In genomic region chr1:36077084-36077483, GRCm38 (mm10) we compare ENCODE assay signal across 16 mouse cellular contexts. TPM values are rescaled to one million over a fixed set of nuclear protein-coding genes. Genes with fewer than 3 reads are reported as not detected.
DNase-seq lines count a peak whose midpoint lies in the region; ATAC-seq and TF ChIP-seq lines count a peak whose summit lies in the region.
"Had no signal": no experiment of that assay in that cellular context is flagged by ENCODE, and none has a peak within 500 bp of the region (broad histone marks: within the 10 kb centered on the region; RNA-seq: fewer than 3 reads in every experiment).

No protein-coding gene starts in this region.

- TF ChIP-seq CTCF in midbrain, postnatal 0 days (IDR thresholded peaks at IDR 0.05) = no peak

- H3K4me2 ChIP-seq in forebrain, embryonic 11.5 days (ENCODE audit: low read depth, low read length, severe bottlenecking) = no peak overlapping the region
- no peak overlapping the region for H3K4me2 ChIP-seq in forebrain, embryonic 15.5 days (replicated peaks)
- H3K4me2 ChIP-seq in midbrain, postnatal 0 days (ENCODE audit: low read depth, low read length, poor library complexity, severe bottlenecking) = no peak overlapping the region
- peak overlapping the region; percentile 32 for H3K4me2 ChIP-seq in midbrain, embryonic 13.5 days (replicated peaks)
- H3K4me2 ChIP-seq: embryonic facial prominence, embryonic 12.5 days had no signal

- no peaks in the 10 kb centered on the region for H3K27me3 ChIP-seq in forebrain, embryonic 11.5 days (ENCODE audit: control insufficient read depth, insufficient read depth, low read length)
- no peaks in the 10 kb centered on the region for H3K27me3 ChIP-seq in forebrain, embryonic 15.5 days
- no peaks in the 10 kb centered on the region for H3K27me3 ChIP-seq in midbrain, embryonic 10.5 days (ENCODE audit: low read depth, poor library complexity, severe bottlenecking)
- H3K27me3 ChIP-seq in midbrain, postnatal 0 days (ENCODE audit: insufficient read depth, low read length) = no peaks in the 10 kb centered on the region
- H3K27me3 ChIP-seq in midbrain, embryonic 13.5 days = no peaks in the 10 kb centered on the region
- H3K27me3 ChIP-seq: embryonic facial prominence, embryonic 12.5 days had no signal

- WGBS in forebrain, embryonic 11.5 days = 64% methylated on average over 6 of the region's 6 CpGs
- WGBS in forebrain, embryonic 15.5 days = 36% methylated on average over 6 of the region's 6 CpGs
- 83% methylated on average over 6 of the region's 6 CpGs for WGBS in midbrain, embryonic 10.5 days
- WGBS in midbrain, postnatal 0 days = 18% methylated on average over 6 of the region's 6 CpGs
- 35% methylated on average over 6 of the region's 6 CpGs for WGBS in midbrain, embryonic 13.5 days

- H3K4me1 ChIP-seq in forebrain, embryonic 11.5 days (replicated peaks; ENCODE audit: control insufficient read depth, insufficient read depth, low read length) = peaks cover 3% of the 10 kb centered on the region; the same call in 1 of the 2 replicates
- peaks cover 29% of the 10 kb centered on the region for H3K4me1 ChIP-seq in forebrain, embryonic 15.5 days
- H3K4me1 ChIP-seq in midbrain, embryonic 10.5 days = peaks cover 63% of the 10 kb centered on the region
- H3K4me1 ChIP-seq in midbrain, postnatal 0 days (ENCODE audit: insufficient read depth, low read length) = peaks cover 13% of the 10 kb centered on the region
- H3K4me1 ChIP-seq in midbrain, embryonic 13.5 days (replicated peaks) = peaks cover 71% of the 10 kb centered on the region

- peak; percentile 25; the same call in 1 of the 2 replicates for ATAC-seq in forebrain, embryonic 11.5 days (replicated peaks; ENCODE audit: low FRiP score)
- ATAC-seq in forebrain, embryonic 15.5 days (replicated peaks) = no peak
- ATAC-seq in midbrain, postnatal 0 days (ENCODE audit: low FRiP score) = no peak
- ATAC-seq in midbrain, embryonic 13.5 days = peak; percentile 66
- ATAC-seq in megakaryocyte, adult 5-6 weeks (ENCODE audit: poor library complexity, severe bottlenecking) = no peak

- no peak overlapping the region for H3K27ac ChIP-seq in forebrain, embryonic 11.5 days (ENCODE audit: low read depth, low read length)
- no peak overlapping the region for H3K27ac ChIP-seq in forebrain, embryonic 15.5 days (replicated peaks)
- H3K27ac ChIP-seq in midbrain, embryonic 10.5 days (replicated peaks) = peak overlapping the region; percentile 63
- H3K27ac ChIP-seq in midbrain, postnatal 0 days (ENCODE audit: low read depth, low read length) = no peak overlapping the region
- peak overlapping the region; percentile 42; the same call in 1 of the 2 replicates for H3K27ac ChIP-seq in midbrain, embryonic 13.5 days
- H3K27ac ChIP-seq: embryonic facial prominence, embryonic 12.5 days; heart, embryonic 10.5 days; liver, embryonic 14.5 days had no signal

- intact Hi-C loops in left cerebral cortex, postnatal 4 days (cut with DNase I) = no loop called here

- no peak overlapping the region for H3K4me3 ChIP-seq in forebrain, embryonic 11.5 days (ENCODE audit: low read depth, low read length)
- H3K4me3 ChIP-seq in forebrain, embryonic 15.5 days = no peak overlapping the region
- no peak overlapping the region for H3K4me3 ChIP-seq in midbrain, embryonic 10.5 days
- H3K4me3 ChIP-seq in midbrain, postnatal 0 days (ENCODE audit: low read depth, low read length) = no peak overlapping the region
- H3K4me3 ChIP-seq in midbrain, embryonic 13.5 days (replicated peaks) = no peak overlapping the region
- H3K4me3 ChIP-seq: embryonic facial prominence, embryonic 12.5 days; heart, embryonic 10.5 days had no signal

- no peak overlapping the region for H3K9ac ChIP-seq in forebrain, embryonic 11.5 days (ENCODE audit: low read length)
- H3K9ac ChIP-seq in forebrain, embryonic 15.5 days (replicated peaks) = no peak overlapping the region
- H3K9ac ChIP-seq in midbrain, postnatal 0 days (replicated peaks; ENCODE audit: low read length, poor library complexity, severe bottlenecking) = no peak overlapping the region
- no peak overlapping the region for H3K9ac ChIP-seq in midbrain, embryonic 13.5 days (replicated peaks)
- H3K9ac ChIP-seq: embryonic facial prominence, embryonic 12.5 days; liver, embryonic 14.5 days had no signal

- no peaks in the 10 kb centered on the region; the same call in 1 of the 2 replicates for H3K36me3 ChIP-seq in forebrain, embryonic 11.5 days (ENCODE audit: control insufficient read depth, insufficient read depth, low read length)
- H3K36me3 ChIP-seq in forebrain, embryonic 15.5 days = no peaks in the 10 kb centered on the region
- peaks cover 97% of the 10 kb centered on the region for H3K36me3 ChIP-seq in midbrain, embryonic 10.5 days
- peaks cover 9% of the 10 kb centered on the region; the same call in 1 of the 2 replicates for H3K36me3 ChIP-seq in midbrain, postnatal 0 days (ENCODE audit: insufficient read depth, low read length)
- H3K36me3 ChIP-seq in midbrain, embryonic 13.5 days = peaks cover 29% of the 10 kb centered on the region

- no peak for DNase-seq in forebrain, embryonic 11.5 days (ENCODE audit: low spot score)
- no peak for DNase-seq in midbrain, embryonic 10.5 days (ENCODE audit: low spot score)
- DNase-seq in midbrain, postnatal 0 days (ENCODE audit: low spot score) = no peak
- no peak for DNase-seq in left cerebral cortex, postnatal 4 days
- DNase-seq in adrenal gland, postnatal 10 days = no peak
- DNase-seq: adrenal gland, adult 8-10 months; cerebellum, postnatal 14 days; gastrocnemius, postnatal 10 days; heart, postnatal 4 days; thymus, postnatal 14 days had no signal

- no peaks in the 10 kb centered on the region for H3K9me3 ChIP-seq in forebrain, embryonic 11.5 days (ENCODE audit: control insufficient read depth, low read length)
- no peaks in the 10 kb centered on the region for H3K9me3 ChIP-seq in forebrain, embryonic 15.5 days
- H3K9me3 ChIP-seq in midbrain, embryonic 10.5 days (replicated peaks) = no peaks in the 10 kb centered on the region
- no peaks in the 10 kb centered on the region for H3K9me3 ChIP-seq in midbrain, postnatal 0 days (ENCODE audit: low read length)
- H3K9me3 ChIP-seq in midbrain, embryonic 13.5 days = no peaks in the 10 kb centered on the region
- H3K9me3 ChIP-seq: embryonic facial prominence, embryonic 12.5 days; heart, embryonic 10.5 days had no signal

RNA-seq across cellular contexts. Expression of gene Hs6st1, which starts 8.9 kb away (rescaled TPM):
- polyA plus RNA-seq in forebrain, embryonic 11.5 days (2014; fragmentation: Nextera tagmentation; extraction: Ambion mirVana) = 14.9 and 17.3 TPM in 2 replicates
- 9.7 and 16.5 TPM in 2 replicates for polyA plus RNA-seq in forebrain, embryonic 15.5 days (2015; fragmentation: Nextera tagmentation; extraction: Ambion mirVana)
- polyA plus RNA-seq in midbrain, embryonic 10.5 days (2016; fragmentation: Nextera tagmentation; extraction: Ambion mirVana) = 4.9 and 5.4 TPM in 2 replicates
- 89.8 and 104 TPM in 2 replicates for total RNA-seq in midbrain, postnatal 0 days (2014; rRNA removed)
- 17.3 and 17.4 TPM in 2 replicates for polyA plus RNA-seq in midbrain, postnatal 0 days (2015; fragmentation: Nextera tagmentation; extraction: Ambion mirVana)
- 10.4 and 11.0 TPM in 2 replicates for polyA plus RNA-seq in midbrain, embryonic 13.5 days (2015; fragmentation: Nextera tagmentation; extraction: Ambion mirVana)
- total RNA-seq in left cerebral cortex, postnatal 4 days (2021) = 10 to 100 TPM; 88.1 to 90.1 TPM
- 28.7 and 30.0 TPM in 2 replicates for total RNA-seq in megakaryocyte, adult 5-6 weeks (2015)
- 16.0 and 17.0 TPM in 2 replicates for total RNA-seq in megakaryocyte, adult 5-6 weeks (2017)
- total RNA-seq in adrenal gland, postnatal 10 days (2021) = 10 to 100 TPM; 56.2 to 62.9 TPM

Comparison
In these comparisons a context has a peak if more than half of its experiments do, and no peak if none do; other contexts are left out.
1. ATAC-seq: peak in forebrain, embryonic 11.5 days (single experiment) and midbrain, embryonic 13.5 days (single experiment); none in forebrain, embryonic 15.5 days (single experiment), midbrain, postnatal 0 days (single experiment) and megakaryocyte, adult 5-6 weeks (single experiment).
2. H3K27ac ChIP-seq: peak in midbrain, embryonic 10.5 days (single experiment) and midbrain, embryonic 13.5 days (single experiment); none in forebrain, embryonic 11.5 days (single experiment), forebrain, embryonic 15.5 days (single experiment) and midbrain, postnatal 0 days (single experiment).